In genomic region chr3:148922618-148923095, GRCm38 (mm10) we compare ENCODE assay signal across 8 mouse cellular contexts.
DNase-seq lines count a peak whose midpoint lies in the region; ATAC-seq and TF ChIP-seq lines count a peak whose summit lies in the region.

No protein-coding gene starts in this region.

- 66% methylated on average over 14 of the region's 14 CpGs for WGBS in heart, embryonic 10.5 days
- WGBS in hindbrain, embryonic 12.5 days, result 59% methylated on average over 14 of the region's 14 CpGs
- WGBS in lung, postnatal 0 days, result 52% methylated on average over 14 of the region's 14 CpGs

- peak overlapping the region; percentile 26 for H3K4me2 ChIP-seq in hindbrain, embryonic 12.5 days (replicated peaks)
- no peak overlapping the region for H3K4me2 ChIP-seq in lung, postnatal 0 days (replicated peaks; ENCODE audit: low read depth, low read length)

- DNase-seq in heart, embryonic 10.5 days (ENCODE audit: low spot score), result no peak
- no peak for DNase-seq in heart, postnatal 36 days
- peak; percentile 92 for DNase-seq in lung, postnatal 0 days (ENCODE audit: low spot score)
- peak; percentile 51 to 71 for DNase-seq in right cerebral cortex, postnatal 36 days (ENCODE audit: low spot score in 2 of 2)
- DNase-seq in ovary, adult 18-20 months (ENCODE audit: low spot score), result no peak
- no peak for DNase-seq in thymus, postnatal 10 days (ENCODE audit: low spot score in 2 of 2)

- no peaks in the 10 kb centered on the region for H3K27me3 ChIP-seq in heart, embryonic 10.5 days (ENCODE audit: insufficient read depth, poor library complexity, severe bottlenecking)
- no peaks in the 10 kb centered on the region for H3K27me3 ChIP-seq in hindbrain, embryonic 12.5 days
- H3K27me3 ChIP-seq in lung, postnatal 0 days (replicated peaks; ENCODE audit: insufficient read depth, low read length), result no peaks in the 10 kb centered on the region

- TF ChIP-seq CTCF in cortical plate, adult 2 months (IDR thresholded peaks at IDR 0.05; ENCODE audit: extremely low read depth, insufficient read depth, low read length), result no peak
- TF ChIP-seq CTCF in lung, postnatal 0 days (IDR thresholded peaks at IDR 0.05), result no peak

- peaks cover 50% of the 10 kb centered on the region for H3K4me1 ChIP-seq in heart, embryonic 10.5 days
- H3K4me1 ChIP-seq in cortical plate, adult 2 months (ENCODE audit: control insufficient read depth, insufficient read depth, low read length), result peaks cover 4% of the 10 kb centered on the region; the same call in 1 of the 2 replicates
- H3K4me1 ChIP-seq in hindbrain, embryonic 12.5 days, result peaks cover 22% of the 10 kb centered on the region
- H3K4me1 ChIP-seq in lung, postnatal 0 days (ENCODE audit: insufficient read depth, low read depth, low read length), result 0 out of 2 replicates have a peak, but pooled peaks cover 4% of the 10 kb centered on the region

- H3K4me3 ChIP-seq in heart, embryonic 10.5 days, result peak overlapping the region; percentile 43
- H3K4me3 ChIP-seq in cortical plate, adult 2 months (ENCODE audit: insufficient read depth, low read length), result peak overlapping the region; percentile 27
- H3K4me3 ChIP-seq in hindbrain, embryonic 12.5 days, result peak overlapping the region; percentile 19
- no peak overlapping the region for H3K4me3 ChIP-seq in lung, postnatal 0 days (ENCODE audit: low read depth, low read length)

- 0 out of 2 replicates have a peak, but pooled peaks have one; percentile 52 for ATAC-seq in hindbrain, embryonic 12.5 days (ENCODE audit: low FRiP score)
- peak; percentile 92 for ATAC-seq in lung, postnatal 0 days

- peak; percentile 75 for TF ChIP-seq EP300 in lung, postnatal 0 days (IDR thresholded peaks at IDR 0.05)

- no peak for TF ChIP-seq POLR2A in cortical plate, adult 2 months (IDR thresholded peaks at IDR 0.05; ENCODE audit: extremely low read depth, insufficient read depth, low read length)

- intact Hi-C loops in heart, postnatal 36 days (cut with DNase I), result no loop called here

- H3K9me3 ChIP-seq in heart, embryonic 10.5 days, result no peaks in the 10 kb centered on the region
- H3K9me3 ChIP-seq in hindbrain, embryonic 12.5 days (replicated peaks), result no peaks in the 10 kb centered on the region
- no peaks in the 10 kb centered on the region for H3K9me3 ChIP-seq in lung, postnatal 0 days (ENCODE audit: low read length)

- H3K27ac ChIP-seq in heart, embryonic 10.5 days, result peak overlapping the region; percentile 30; the same call in 1 of the 2 replicates
- H3K27ac ChIP-seq in cortical plate, adult 2 months (ENCODE audit: insufficient read depth, low read length), result 0 out of 2 replicates have a peak overlapping the region, but pooled peaks have one; percentile 17
- no peak overlapping the region for H3K27ac ChIP-seq in hindbrain, embryonic 12.5 days
- peak overlapping the region; percentile 59 for H3K27ac ChIP-seq in lung, postnatal 0 days (ENCODE audit: low read length)

- no peaks in the 10 kb centered on the region; the same call in 1 of the 2 replicates for H3K36me3 ChIP-seq in heart, embryonic 10.5 days
- H3K36me3 ChIP-seq in hindbrain, embryonic 12.5 days, result 0 out of 2 replicates have a peak, but pooled peaks cover 3% of the 10 kb centered on the region
- no peaks in the 10 kb centered on the region for H3K36me3 ChIP-seq in lung, postnatal 0 days (ENCODE audit: insufficient read depth, low read length)

- no peak overlapping the region for H3K9ac ChIP-seq in hindbrain, embryonic 12.5 days
- no peak overlapping the region for H3K9ac ChIP-seq in lung, postnatal 0 days (replicated peaks; ENCODE audit: low read depth)

Comparison
In these comparisons a context has a peak if more than half of its experiments do, and no peak if none do; other contexts are left out.
1. DNase-seq: peak in lung, postnatal 0 days (single experiment) and right cerebral cortex, postnatal 36 days (2 of 2); none in heart, embryonic 10.5 days (single experiment), heart, postnatal 36 days (0 of 2), ovary, adult 18-20 months (single experiment) and thymus, postnatal 10 days (0 of 2).